Mouse (Mus musculus): ENCODE results near the gene Zfp213.

Zfp213 gene

DNA sequence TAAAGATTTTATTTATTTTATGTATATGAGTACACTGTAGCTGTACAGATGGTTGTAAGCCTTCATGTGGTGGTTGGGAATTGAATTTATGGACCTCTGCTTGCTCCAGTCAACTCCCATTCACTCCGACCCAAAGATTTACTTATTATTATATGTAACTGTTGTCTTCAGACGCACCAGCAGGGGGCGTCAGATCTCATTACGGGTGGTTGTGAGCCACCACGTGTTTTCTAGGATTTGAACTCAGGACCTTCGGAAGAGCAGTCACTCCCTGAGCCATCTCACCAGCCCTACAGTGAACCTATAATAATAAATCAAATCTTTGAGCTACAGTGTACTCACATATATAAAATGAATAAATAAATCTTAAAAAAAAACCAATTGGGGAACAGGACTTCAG, 8.0 kb upstream of the Zfp213 start:
- no peak for DNase-seq (ENCODE audit: low spot score)

DNA sequence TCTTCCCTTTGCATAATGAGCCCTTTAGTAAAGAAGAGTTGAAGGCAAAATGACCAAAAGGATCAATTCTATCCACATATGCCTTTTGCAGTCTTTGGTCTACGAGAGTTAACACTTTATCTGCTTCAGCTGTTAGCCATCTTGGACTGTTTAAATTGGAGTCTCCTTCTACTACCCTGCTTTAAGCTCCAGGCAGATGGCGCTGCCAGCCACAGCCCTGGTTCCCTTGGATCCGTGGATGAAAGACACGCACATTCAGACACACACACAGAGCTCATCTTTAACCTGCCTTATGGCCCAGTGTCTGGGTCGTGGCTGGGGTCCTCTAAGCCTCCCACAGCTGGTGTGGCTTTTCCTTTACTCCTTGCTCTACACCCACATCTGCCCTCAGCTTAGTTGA, 7.0 kb upstream of the Zfp213 start:
- no peak for DNase-seq (ENCODE audit: low spot score)

DNA sequence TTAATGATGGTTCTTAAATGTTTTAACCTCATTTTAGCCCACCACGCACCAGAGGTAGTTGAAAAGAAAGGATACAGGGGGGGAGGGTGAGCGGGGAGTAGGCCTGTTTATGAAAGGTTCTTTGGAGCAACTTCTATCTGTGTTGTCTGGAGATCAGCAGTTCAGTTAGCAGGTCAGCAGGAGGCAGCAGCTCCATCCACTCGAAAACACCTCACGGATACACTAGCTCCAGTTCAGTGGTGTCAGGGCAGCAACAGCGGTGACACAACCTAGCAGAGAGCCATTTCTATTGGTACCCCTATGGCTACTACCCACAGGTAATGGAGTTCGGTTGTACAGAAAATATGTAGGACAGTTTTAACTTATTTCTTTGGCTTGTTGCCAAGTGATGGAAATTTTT, 6.0 kb upstream of the Zfp213 start:
- DNase-seq (ENCODE audit: low spot score): no peak

DNA sequence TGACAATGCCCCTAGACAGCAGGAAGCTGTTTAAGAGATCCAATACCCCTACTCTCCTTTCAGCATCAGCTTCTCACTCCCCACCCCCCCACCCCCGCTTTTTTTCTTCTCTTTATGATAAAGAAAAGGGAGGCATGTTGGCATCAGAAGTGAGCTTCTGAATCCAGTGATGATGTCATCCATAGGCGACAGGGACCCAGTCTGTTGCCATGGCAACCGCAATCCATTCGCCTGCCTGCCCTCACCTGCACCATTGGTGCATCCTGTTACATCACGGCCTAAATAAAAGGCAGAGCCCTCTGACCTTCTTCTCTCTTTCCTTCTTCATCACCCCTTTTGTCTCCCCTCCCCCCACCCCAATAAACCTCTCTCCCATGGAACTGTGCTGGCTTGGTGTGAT, 4.3 kb upstream of the Zfp213 start:
- DNase-seq (ENCODE audit: low spot score): no peak

DNA sequence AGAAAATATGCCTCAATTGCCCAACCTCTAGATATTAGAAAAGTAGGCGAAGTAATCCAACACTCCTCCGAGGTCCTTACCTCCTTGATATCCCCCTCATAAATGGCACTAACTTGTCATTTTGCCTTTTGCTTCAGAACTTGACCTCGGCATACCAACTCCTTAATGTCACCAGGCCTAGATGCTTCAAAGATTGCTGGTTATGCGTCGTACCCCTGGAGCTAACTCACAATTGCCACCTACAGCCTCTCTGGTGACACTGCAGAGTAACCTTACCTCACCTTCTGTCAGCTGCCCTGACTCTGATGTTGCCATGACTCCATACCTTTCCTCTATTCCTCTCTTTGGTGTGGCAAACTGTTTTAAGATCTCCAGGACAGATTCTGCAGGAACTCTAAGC, 2.7 kb upstream of the Zfp213 start:
- no peak for DNase-seq (ENCODE audit: low spot score)

DNA sequence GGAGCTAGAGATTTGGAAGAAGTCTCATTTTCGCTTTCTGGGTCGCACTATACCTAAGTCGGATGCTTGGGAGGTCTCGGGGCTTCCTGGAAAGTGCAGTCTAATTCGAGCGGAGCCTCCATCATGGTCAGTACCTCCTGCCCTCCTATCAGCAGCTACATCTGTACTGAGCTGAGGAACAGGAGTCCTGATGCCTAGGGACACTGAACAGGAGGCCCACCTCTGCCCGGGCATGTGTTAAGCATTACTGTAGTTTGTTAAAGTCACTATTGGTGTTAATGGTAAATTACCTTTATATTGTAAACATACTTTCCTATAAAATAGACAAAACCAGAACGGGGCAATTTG, 304 bp upstream of the Zfp213 start:
- no peak for DNase-seq (ENCODE audit: low spot score)

DNA sequence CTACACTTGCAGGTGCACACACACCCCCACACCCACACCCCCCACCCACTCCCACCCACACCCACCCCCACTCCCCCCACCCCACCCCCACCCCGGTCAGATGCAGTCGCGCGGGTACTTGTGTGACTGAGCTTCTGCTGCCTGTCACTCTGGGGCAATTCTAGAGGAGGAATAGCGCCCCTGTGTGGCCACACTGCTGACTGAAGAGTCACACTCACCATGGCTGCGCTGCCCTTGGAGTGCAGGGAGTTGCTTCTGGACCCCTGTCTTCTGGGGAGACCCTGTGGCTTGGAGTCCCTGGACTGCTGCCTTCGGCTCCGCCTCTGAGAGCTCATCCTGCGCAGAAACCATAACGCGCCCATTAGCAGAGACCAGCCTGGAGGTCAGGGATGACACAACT, 4.3 kb downstream of the Zfp213 start:
- DNase-seq (ENCODE audit: low spot score): no peak

DNA sequence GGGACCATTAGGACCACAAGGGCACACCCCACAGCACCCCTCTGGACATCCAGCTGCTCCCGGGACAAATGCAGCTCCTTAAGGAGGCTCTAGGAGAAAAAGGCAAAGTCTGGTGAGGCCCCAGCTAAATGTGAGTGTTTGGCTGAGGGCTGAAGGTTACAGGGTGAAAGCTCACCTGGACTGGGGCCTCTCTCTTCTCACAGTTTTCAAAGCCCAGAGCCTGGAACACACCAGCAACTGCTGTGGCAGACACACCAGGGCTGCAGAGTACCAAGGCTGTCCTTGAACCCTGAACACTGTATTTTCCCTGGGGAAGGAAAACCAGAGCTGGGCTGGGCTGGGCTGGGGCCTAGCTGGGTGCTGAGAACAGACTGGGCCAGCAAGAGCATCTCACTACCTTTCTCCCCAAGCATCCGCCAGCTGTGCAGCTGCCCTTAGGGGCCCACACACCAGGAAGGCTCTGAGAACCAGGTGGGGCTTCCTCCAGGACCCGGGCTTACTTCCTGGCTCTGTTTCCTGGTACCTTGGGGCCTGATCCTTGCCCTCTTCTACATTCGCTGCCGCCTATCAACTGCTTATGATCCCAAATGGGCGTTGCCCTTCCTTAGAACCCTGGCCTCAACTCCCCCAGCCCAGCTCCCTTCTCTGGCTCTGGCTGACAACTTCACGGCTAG, 8.7 kb downstream of the Zfp213 start:
- no peak for DNase-seq (ENCODE audit: low spot score)

DNA sequence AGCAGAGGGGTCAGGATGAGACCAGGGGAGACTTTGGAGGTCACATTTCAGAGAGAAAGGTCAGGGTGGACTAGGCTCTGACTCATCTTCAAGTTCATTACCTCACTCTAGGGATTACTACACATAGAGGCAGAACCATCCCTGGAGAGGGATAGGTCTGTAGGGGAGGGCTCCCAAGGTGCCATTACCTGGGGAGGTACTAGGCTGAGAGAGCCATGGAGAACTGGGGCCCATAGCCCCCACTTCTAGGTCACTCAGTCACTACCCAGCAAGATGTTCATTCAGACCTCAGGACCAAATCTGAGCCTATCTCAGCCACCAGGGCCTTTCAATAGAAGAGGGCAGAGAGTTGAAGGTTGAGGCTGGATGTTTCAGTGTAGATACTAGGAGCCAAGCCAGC, 9.7 kb downstream of the Zfp213 start:
- no peak for DNase-seq (ENCODE audit: low spot score)

DNA sequence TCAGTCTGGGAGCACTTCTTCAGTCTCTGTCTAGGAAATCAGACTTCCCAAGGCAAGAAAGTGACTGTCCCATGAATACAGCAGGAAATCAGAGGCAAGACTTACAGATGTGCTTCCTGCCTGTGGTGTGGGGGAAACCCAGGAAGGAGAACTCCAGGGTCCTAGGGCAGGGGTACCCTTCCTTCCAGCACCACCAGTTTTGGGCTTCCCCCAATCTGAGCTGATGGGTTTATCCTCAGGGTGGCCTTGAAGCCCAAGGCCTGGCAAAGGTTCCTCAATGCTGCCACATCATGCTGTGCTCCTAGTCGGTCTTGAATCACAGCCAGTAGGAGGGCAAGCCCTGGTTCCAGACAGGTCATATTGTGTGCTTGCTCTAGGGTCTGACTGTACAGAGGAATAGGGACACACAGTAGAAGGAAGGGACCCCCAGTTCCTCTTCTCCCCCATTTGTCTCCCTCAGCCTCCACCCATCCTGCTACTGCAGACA, 10.4 kb downstream of the Zfp213 start:
- DNase-seq (ENCODE audit: low spot score): peak; percentile 66

DNA sequence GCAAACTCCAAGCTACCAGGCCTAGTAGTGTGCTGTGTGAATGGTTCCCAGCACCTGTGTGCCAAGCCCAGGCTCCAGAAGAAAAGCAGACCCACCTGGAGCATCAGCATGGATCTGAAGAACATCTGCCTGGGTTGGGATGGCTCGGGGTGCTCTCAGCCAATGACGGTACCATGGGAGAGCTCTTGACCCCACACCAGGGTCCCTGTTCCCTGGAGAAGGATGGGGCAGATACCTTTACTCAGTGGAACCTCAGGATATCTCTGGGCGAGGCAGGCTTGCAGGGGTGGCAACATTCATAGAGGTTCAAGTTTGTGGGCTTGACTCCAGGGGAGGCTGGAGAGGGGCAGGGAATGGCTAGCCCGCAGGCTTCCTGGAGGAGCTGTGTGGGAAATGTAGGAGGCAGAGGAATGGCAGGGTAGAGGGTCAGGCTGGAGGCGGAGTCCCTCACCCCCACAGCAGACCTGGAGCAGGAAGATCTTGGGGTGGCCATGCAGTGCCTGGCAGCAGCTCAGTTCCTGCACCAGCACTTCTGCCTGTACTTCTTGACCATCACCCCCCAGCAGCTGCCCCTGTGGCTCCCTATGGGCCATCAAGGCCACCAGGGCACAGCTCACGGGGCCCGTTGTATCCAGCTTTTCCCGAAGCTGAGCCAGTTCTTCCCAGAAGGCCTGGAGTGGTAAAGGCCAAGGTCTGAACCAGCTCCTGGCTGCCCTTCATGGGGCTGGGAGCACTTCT, 11.0 kb downstream of the Zfp213 start:
- no peak for DNase-seq (ENCODE audit: low spot score)

DNA sequence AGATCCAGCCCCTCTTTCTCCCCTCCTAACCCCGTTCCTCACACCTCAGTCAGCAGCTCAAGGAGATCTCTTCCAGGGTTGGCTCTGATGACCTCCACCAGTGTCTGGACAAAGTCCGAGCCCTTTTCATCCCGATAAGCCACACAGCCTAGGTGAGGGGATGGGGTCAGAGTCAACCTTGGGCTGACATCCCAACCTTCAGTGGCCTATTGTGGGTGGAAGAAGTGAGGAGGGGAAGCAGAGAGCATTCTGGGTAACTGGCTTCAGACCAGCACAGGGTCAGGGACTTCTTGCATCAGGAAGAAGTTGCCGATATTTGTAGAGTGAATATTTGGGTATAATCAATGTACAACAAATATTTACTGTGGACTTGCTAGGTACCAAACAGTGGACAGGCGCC, 12.1 kb downstream of the Zfp213 start:
- DNase-seq (ENCODE audit: low spot score): no peak

DNA sequence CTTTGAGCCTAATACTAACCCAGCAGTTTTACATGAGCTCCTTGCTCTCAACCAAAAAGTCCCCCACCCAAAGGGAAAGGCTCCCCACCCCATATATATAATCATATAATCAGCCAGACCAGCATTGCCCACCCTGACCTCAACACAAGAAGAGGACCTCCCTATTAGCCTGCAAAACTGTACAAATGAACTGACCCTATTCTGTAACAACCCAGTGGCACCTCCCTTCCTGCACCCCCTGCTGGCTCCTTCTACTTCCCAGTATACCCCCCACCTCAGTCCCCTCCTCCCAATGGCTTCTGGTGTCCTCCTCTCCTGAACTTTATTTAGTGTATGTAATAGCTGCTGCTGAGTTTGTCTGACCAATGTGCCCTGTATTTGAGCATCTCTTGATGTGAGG, 12.6 kb downstream of the Zfp213 start:
- no peak for DNase-seq (ENCODE audit: low spot score)

DNA sequence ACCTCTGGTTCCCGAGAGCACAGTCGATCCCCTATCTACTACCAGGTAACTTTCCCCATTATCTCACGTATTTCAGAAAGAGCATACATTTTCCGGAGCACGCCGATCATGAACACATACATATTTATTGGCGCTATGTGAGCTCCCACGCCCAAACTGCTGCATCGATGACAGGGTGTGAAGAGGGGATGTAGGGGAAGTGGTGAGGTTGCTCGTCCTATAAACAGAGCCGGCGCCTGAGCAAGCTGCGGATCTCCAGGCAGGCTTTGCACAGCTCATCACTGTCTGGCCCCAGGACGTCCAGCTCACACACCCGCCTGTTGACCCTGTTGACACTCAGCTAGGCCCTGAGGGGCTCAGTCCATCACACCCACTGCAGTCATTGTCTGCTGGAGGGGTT, 13.2 kb downstream of the Zfp213 start:
- no peak for DNase-seq (ENCODE audit: low spot score)

DNA sequence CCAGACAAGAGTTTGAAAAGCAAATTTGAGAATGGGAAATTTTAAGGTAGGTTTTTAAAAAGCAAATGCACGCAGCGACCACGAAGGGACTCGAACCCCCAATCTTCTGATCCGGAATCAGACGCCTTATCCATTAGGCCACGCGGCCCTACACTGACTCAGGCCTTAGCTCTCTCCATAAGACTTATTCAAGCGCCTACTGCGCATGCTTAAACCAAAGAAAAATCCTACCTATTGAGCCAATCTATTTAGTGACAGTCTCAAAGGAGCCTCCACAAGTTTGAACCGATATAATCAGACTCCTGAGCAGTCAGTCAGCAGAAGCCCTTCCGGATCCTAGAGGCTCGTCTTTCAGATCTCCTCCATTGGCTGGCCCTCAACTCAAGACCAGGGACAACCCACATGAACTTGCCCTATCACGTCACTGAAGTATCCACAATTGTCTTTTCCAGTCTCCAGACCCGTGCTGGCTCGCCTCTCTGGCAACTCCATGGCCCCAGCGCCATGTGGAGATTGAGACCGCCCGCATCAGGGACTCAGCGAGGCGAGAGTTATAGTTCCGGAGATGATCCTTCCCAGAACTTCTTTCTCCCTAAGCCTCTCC, 13.7 kb downstream of the Zfp213 start:
- DNase-seq (ENCODE audit: low spot score): peak; percentile 78

DNA sequence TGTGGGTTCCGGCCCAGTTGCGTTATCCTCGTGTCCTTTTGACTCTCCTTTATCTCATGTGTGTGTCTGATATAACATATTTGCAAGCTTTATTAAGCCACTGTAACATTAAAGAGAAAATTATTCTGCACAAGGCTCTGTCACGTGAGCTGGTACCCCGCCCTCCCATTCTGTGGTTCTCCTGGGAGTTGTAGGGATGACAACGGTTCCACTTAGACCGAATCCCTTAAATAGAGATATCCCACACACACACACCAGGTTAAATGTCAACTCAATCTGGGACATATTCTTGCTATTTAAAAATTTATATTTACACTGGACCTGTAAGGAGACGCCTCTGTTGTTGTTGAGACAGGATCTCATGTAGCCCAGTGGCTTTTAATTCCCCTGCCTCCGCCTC, 14.6 kb downstream of the Zfp213 start:
- DNase-seq (ENCODE audit: low spot score): no peak

DNA sequence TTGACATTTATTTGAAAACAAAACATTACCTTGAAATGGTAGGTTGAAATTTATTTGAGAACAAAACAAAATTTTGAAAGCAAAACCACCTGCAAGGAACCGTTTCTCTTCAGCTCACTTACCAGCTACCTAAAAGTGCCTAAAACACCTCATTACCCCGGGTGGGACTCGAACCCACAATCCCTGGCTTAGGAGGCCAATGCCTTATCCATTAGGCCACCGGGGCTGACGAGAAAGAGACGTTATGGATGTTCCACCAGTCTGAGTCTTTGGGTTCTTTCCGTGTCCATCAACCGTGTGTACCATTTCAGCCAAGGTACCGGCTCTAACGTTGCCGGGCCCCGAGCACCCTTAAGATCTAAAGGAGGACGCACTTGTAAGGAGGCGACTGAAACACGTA, 15.4 kb downstream of the Zfp213 start:
- DNase-seq (ENCODE audit: low spot score): peak; percentile 54

DNA sequence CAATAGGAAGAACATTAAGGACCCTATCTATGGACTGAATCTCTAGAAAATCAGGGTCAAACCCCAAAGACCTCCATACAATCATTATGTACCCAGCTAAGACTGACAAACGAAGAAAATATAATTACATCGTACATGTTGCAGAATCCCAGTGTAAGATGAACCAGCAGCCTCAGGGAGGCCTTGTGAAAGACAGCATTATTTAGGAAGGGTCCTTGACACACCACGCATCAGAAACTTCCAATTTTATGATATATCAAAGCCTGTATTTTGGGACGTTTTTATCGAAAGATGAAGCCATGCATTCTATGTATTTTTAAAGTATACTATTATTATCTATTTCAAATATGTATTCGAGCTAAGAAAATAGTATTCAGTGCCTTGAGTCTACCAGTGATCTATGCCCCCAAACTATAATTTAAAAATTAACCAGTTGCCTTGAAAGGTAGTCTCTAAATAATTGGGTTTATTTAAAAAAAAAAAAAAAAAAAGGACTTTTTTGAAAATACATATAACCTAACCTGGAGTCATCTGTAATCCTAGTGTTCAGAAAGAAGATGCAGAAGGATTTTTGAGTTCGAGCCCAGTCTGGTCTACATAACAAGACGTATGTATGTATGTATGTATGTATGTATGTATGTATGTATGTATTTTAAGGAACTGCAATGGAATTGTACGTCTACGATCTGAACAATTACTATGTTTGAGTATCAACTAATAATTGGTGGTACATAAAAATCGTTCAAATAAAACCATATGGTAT, 16.2 kb downstream of the Zfp213 start:
- DNase-seq (ENCODE audit: low spot score): no peak

DNA sequence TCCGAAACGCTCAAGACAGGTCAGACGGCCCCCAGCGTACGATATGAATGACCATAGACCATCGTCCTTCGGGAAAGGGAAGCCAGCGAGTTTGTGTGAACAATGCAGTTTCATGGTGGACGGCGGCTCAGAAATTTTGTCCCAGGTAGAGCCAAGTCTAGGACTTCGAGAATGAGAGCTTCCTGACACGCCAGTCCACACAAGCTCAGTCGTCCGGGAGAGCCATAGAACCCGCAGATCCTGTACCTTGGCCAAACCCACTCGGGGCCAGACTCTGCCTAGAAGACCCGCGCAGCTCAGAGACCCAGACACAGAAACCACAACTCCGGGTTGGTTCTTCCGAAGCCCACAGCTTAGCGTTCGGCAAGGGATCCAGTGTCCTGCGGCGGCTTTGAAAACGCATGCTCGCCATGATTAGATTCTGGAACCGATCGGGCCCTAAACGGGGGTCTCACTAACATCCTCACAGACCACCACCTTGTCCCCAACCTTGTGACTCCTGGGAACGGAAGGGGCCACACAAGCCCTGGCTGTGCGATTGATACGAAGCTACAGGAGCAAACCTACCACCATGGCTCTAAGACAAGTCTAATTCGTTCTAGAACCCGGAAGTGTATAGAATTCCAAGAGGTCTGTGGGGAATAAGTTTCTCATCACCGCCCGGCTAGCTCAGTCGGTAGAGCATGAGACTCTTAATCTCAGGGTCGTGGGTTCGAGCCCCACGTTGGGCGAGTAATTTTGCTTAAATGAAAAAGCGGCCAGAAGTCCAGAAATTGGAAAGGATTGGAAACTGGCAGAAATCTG, 17.1 kb downstream of the Zfp213 start:
- peak; percentile 66 for DNase-seq (ENCODE audit: low spot score)

DNA sequence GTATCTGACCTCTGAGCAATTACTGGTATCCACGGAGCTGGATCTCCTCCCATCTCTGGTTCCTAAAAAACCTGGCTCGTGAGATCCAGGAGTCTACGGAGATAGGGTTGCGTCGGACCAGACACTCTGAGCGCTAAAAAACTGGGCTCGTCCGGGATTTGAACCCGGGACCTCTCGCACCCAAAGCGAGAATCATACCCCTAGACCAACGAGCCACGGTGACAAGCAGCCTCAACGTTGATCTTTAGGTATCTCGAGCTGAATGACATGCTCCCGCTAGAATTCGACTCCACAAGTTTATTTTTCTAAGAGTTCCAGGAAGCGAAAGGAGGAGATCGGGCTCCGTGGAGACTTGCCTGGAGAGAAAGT, 17.7 kb downstream of the Zfp213 start:
- peak; percentile 54 for DNase-seq (ENCODE audit: low spot score)

DNA sequence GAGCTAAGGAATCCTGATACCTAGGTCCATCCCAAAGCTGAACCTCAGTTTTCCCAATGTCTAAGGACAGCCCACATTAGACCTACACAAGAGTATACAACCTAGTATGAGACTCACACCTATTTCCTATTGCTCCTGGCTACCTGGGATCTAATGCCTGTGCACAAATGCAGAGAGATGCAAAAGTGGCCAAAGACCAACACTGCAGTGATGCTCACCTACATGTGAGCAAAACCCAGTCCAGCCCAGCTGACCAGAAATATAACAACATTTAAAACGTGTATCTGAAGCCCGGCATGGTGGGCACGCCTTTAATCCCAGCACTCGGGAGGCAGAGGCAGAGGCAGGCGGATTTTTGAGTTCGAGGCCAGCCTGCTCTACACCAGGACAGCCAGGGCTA, 18.2 kb downstream of the Zfp213 start:
- no peak for DNase-seq (ENCODE audit: low spot score)

DNA sequence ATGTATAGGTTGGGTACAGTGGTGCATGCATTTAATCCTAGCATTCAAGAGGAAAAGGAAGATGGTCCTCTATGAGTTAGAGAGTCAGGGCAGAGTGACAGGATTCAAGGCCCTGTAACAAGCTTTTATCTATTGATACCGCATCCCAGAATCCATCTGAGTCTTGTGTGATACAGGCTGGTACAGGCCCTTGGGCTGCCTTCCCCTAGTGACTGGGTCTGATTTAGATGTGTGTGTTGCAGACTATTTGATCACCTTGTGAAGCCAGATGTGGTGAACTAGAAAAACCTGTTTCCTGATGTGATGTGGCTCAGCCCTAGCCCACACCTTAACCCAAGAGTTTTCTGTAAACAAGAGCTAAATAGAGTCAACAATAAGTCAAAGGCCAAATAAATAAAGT, 19.3 kb downstream of the Zfp213 start:
- no peak for DNase-seq (ENCODE audit: low spot score)

Data from ovary, adult 18-20 months (tissue).